Mouse (Mus musculus) intestine, postnatal 0 days (tissue): ENCODE results near the gene Gtf2a1l. TPM values are rescaled to one million over a fixed set of nuclear protein-coding genes. Genes with fewer than 3 reads are reported as not detected.
A peak's percentile ranks its signal among the peaks of the same experiment; 100 is the strongest.

Source experiments
- ATAC-seq: fragments of 200-750 bp; cut with Nextera tagmentation; 2 replicates; pipeline ENCODE4 v1.8.0; 2017; ENCODE audit warnings: mild to moderate bottlenecking, moderate TSS enrichment, moderate library complexity
- H3K27ac ChIP-seq: fragments of 300-500 bp; sonication (generic); 2 replicates; pipeline ENCODE4 v1.5.1; 2014; ENCODE audit warnings: mild to moderate bottlenecking, low read depth, low read length, moderate library complexity
- H3K27me3 ChIP-seq: fragments of 300-500 bp; sonication (generic); replicated peaks from 2 replicates; pipeline ENCODE4 v1.6.1; 2014; ENCODE audit warnings: low read length, mixed read lengths; ENCODE audit not compliant: control insufficient read depth, insufficient read depth
- H3K36me3 ChIP-seq: fragments of 300-500 bp; sonication (generic); 2 replicates; pipeline ENCODE4 v1.6.1; 2014; ENCODE audit warnings: mild to moderate bottlenecking, moderate library complexity; ENCODE audit not compliant: control insufficient read depth, insufficient read depth
- H3K4me1 ChIP-seq: fragments of 300-500 bp; sonication (generic); replicated peaks from 2 replicates; pipeline ENCODE4 v1.6.1; 2014; ENCODE audit warnings: antibody characterized with exemption, low read length, mixed read lengths; ENCODE audit not compliant: control insufficient read depth, insufficient read depth
- H3K4me2 ChIP-seq: fragments of 300-500 bp; sonication (generic); replicated peaks from 2 replicates; pipeline ENCODE4 v1.6.1; 2014; ENCODE audit warnings: low read depth, mild to moderate bottlenecking, moderate library complexity
- H3K4me3 ChIP-seq: fragments of 300-500 bp; sonication (generic); 2 replicates; pipeline ENCODE4 v1.5.1; 2014; ENCODE audit warnings: low read depth, low read length
- H3K9ac ChIP-seq: fragments of 300-500 bp; sonication (generic); 2 replicates; pipeline ENCODE4 v1.6.1; 2014; ENCODE audit warnings: mild to moderate bottlenecking, low read depth, low read length
- H3K9me3 ChIP-seq: fragments of 300-500 bp; sonication (generic); 2 replicates; pipeline ENCODE4 v1.6.1; 2016; ENCODE audit warnings: mixed run types; ENCODE audit not compliant: control insufficient read depth
- CTCF ChIP-seq: sonication (generic); IDR thresholded peaks from 2 replicates; pipeline ENCODE4 v1.5.1; 2016; ENCODE audit warnings: low read depth, mild to moderate bottlenecking, control low read depth, antibody characterized with exemption, moderate library complexity
- WGBS: fragments of 180-500 bp; shearing (Covaris S2); extraction: QIAGEN DNeasy Blood & Tissue Kit; methylation state at CpG from one replicate; pipeline ENCODE4 v1.1.7; 2014; 5-methylcytosine and 5-hydroxymethylcytosine counted together
- polyA plus RNA-seq: library from polyadenylated mRNA; unstranded; fragments of >200 nt; fragmentation: Nextera tagmentation; extraction: Ambion mirVana; gene quantifications from 2 replicates; pipeline ENCODE4 v1.2.1, GENCODE M21; 2015

The Gtf2a1l gene
- polyA plus RNA-seq, 1 experiment from 2014 or later, result not detected

DNA sequence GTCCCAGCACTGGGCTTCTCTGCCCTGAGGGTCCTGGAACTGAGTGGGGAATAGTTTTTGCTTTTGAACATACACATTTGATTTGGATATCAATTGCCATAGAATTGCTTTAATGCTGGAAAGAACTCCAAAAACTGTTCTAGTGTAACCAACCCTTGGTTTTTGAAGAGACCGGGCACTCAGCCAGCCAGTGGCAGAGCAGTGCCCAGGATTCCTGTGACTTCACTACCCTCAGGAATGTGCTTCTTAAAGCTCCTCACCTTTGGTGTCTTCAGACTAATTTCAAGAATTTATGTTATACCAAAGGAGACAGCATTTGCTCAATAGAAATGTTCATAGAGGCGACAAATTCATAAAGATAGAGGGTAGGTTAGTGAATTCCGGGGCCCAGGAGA is 37.9 kb upstream of the Gtf2a1l start:
- Histone ChIP-seq H3K4me2 (no peak overlapping the region), H3K27me3 (no peaks in the 10 kb centered on the region), H3K27ac (peak overlapping the region; percentile 90), H3K9me3 (no peaks in the 10 kb centered on the region), H3K4me1 (peaks cover 16% of the 10 kb centered on the region; the same call in 1 of the 2 replicates), H3K36me3 (peaks cover 5% of the 10 kb centered on the region; the same call in 1 of the 2 replicates), H3K4me3 (no peak overlapping the region), H3K9ac (no peak overlapping the region)
- ATAC-seq, result no peak
- WGBS, result 76% methylated on average over 3 of the region's 3 CpGs
- TF ChIP-seq CTCF, result no peak

DNA sequence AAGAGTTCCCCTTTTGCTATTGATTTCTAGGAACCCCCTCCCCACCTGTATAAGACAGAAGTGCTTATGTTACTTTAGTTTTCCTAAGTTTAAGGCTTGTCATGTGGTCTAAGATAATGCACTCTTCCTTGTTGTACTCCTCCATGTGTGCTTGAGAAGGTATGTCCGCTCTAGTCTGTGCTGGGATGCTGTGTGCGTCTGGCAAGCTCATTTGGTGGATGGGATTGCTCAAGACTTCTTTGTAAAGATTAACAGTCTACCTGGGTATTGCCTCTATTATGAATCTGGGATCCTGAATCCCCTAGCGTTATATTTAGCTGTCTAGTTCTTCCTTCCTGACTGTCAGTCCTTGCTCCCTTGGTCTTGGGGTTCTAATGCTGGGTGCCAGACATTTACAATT is 35.8 kb upstream of the Gtf2a1l start:
- Histone ChIP-seq H3K4me1 (peaks cover 11% of the 10 kb centered on the region; the same call in 1 of the 2 replicates), H3K27ac (no peak overlapping the region), H3K9ac (no peak overlapping the region), H3K4me2 (no peak overlapping the region), H3K36me3 (peaks cover 12% of the 10 kb centered on the region; the same call in 1 of the 2 replicates), H3K4me3 (no peak overlapping the region), H3K9me3 (no peaks in the 10 kb centered on the region), H3K27me3 (no peaks in the 10 kb centered on the region)
- no peak for ATAC-seq
- whole genome bisulfite sequencing, result 58% methylated on average over 3 of the region's 3 CpGs
- no peak for TF ChIP-seq CTCF

DNA sequence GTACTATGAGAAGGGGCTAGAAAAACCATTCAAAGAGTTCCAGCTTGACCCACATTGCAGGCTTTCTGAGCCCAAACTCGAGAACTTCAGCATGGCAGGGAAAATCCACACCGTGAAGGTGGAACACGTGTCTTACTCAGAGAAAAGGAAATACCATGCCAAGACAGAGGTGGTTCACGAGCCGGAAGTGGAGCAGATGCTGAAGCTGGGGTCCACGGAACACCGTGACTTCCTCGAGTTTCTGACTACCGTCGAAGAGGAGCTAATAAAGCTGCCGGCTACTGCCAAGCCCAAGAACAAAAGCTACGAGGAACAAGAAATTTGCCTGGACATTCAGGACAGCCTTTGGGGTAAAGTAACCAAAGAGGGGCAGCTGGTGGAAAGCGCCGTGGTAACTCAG is 32.4 kb upstream of the Gtf2a1l start:
- H3K9ac ChIP-seq, result no peak overlapping the region
- no peak overlapping the region for H3K4me3 ChIP-seq
- WGBS, result 91% methylated on average over 14 of the region's 14 CpGs
- no peak overlapping the region for H3K27ac ChIP-seq
- H3K27me3 ChIP-seq, result no peaks in the 10 kb centered on the region
- peaks cover 12% of the 10 kb centered on the region; the same call in 1 of the 2 replicates for H3K36me3 ChIP-seq
- H3K4me1 ChIP-seq, result no peaks in the 10 kb centered on the region
- ATAC-seq, result no peak
- H3K9me3 ChIP-seq, result no peaks in the 10 kb centered on the region
- TF ChIP-seq CTCF, result no peak
- no peak overlapping the region for H3K4me2 ChIP-seq

DNA sequence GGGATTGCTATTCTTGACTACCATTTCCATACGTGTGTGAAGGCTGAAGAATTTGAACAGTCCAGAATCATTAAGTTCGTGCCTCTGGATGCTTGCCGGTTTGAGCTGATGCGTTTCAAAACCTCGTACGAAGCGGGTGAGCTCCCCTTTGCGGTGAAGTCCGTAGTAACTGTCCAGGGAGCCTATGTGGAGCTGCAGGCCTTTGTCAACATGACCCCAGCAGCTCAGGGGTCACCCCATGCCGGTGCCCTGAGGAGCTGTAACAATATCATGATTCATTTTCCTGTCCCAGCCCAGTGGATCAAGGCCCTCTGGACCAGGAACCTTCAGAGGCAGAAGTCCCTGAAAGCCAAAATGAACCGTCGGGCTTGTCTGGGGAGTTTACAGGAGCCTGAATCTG is 31.9 kb upstream of the Gtf2a1l start:
- WGBS, result 51% methylated on average over 12 of the region's 12 CpGs

DNA sequence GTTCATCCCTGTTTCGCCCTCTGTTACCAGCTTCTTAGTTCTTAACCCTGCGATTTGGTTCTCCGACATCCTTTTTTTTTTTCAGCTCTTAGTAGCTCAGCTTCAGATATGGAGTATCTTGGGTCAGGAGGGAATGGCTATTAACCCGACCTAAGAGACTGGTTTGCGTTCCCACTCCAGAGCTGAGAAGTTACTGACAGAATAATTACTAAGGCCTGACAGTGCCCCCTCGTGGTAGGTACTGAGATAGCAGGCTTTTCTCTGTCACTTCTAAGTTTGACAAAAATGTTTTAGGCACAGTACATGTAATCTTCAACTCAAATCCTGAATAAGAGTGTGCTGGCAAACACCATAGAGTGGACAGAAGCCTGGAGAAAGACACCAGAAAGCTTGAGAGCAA is 27.4 kb upstream of the Gtf2a1l start:
- no peak overlapping the region for H3K27ac ChIP-seq
- H3K9ac ChIP-seq, result no peak overlapping the region
- no peak overlapping the region for H3K4me3 ChIP-seq
- no peaks in the 10 kb centered on the region for H3K27me3 ChIP-seq
- H3K36me3 ChIP-seq, result peaks cover 12% of the 10 kb centered on the region; the same call in 1 of the 2 replicates
- H3K4me1 ChIP-seq, result no peaks in the 10 kb centered on the region
- no peaks in the 10 kb centered on the region for H3K9me3 ChIP-seq
- 26% methylated on average over 6 of the region's 6 CpGs for WGBS
- no peak for ATAC-seq
- no peak overlapping the region for H3K4me2 ChIP-seq
- TF ChIP-seq CTCF, result peak; percentile 88

More for the DNA sequence above, 31.9 kb upstream of the Gtf2a1l start:
- no peak overlapping the region for H3K9ac ChIP-seq
- TF ChIP-seq CTCF, result peak; percentile 40
- no peak overlapping the region for H3K4me3 ChIP-seq
- peaks cover 12% of the 10 kb centered on the region; the same call in 1 of the 2 replicates for H3K36me3 ChIP-seq
- H3K27ac ChIP-seq, result no peak overlapping the region
- no peaks in the 10 kb centered on the region for H3K4me1 ChIP-seq
- ATAC-seq, result no peak
- H3K9me3 ChIP-seq, result no peaks in the 10 kb centered on the region
- H3K4me2 ChIP-seq, result no peak overlapping the region
- H3K27me3 ChIP-seq, result no peaks in the 10 kb centered on the region

DNA sequence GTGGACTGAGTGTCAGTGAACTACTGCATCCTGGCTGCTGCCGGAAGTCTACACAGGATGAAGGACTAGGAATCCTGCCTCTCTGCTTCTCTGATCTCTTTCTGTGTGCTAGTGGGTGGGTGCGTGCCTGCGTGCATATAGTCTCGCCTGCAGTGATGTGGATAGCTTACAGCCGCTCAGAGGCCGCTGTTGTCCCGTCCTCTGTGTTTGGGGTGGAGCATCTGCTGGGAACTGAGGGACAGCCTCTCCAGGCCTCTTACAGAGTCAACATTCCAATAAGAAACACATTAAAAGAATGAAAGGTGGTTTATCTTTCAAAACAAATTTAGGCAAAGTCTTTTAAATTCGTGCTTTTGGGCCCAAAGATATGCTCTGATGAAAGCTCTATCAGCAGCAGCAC is 26.6 kb upstream of the Gtf2a1l start:
- no peaks in the 10 kb centered on the region for H3K9me3 ChIP-seq
- H3K27ac ChIP-seq, result no peak overlapping the region
- no peaks in the 10 kb centered on the region for H3K27me3 ChIP-seq
- no peak for ATAC-seq
- 88% methylated on average over 8 of the region's 8 CpGs for WGBS
- TF ChIP-seq CTCF, result no peak
- H3K36me3 ChIP-seq, result peaks cover 9% of the 10 kb centered on the region; the same call in 1 of the 2 replicates
- H3K4me2 ChIP-seq, result no peak overlapping the region
- H3K9ac ChIP-seq, result no peak overlapping the region
- no peaks in the 10 kb centered on the region for H3K4me1 ChIP-seq
- H3K4me3 ChIP-seq, result no peak overlapping the region

DNA sequence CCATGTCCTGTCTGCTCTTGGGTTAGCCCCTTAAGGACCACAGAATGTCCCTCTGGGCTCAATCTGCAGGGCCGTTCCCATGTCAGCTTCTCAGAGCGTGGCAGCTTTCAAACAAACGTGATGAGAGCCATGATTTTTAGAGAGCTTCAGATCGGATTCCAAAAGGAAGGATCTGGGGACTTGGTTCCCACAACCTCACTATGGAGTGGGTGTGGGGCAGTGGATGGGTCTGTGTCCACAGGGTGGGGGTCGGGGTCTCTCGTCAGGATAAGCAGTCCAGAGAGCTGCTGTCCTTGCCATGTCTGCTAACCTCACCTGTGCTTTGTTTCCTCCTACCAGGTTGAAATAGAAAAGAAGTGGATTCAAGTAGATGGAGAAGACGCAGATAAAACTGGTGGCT is 23.6 kb upstream of the Gtf2a1l start:
- no peak for ATAC-seq
- Histone ChIP-seq H3K9me3 (no peaks in the 10 kb centered on the region), H3K4me3 (no peak overlapping the region), H3K27me3 (no peaks in the 10 kb centered on the region), H3K4me1 (no peaks in the 10 kb centered on the region), H3K27ac (no peak overlapping the region), H3K36me3 (peaks cover 6% of the 10 kb centered on the region; the same call in 1 of the 2 replicates), H3K4me2 (no peak overlapping the region), H3K9ac (no peak overlapping the region)
- TF ChIP-seq CTCF, result no peak
- 88% methylated on average over 7 of the region's 7 CpGs for WGBS
